Mouse (Mus musculus): Measurements from ENCODE around the gene Olfr954. TPM values are rescaled to one million over a fixed set of nuclear protein-coding genes. Genes with fewer than 3 reads are reported as not detected.

Gene Olfr954
- not detected for polyA plus RNA-seq (2014; fragmentation: Illumina TruSeq; extraction: RNeasy Lipid Tissue Mini Kit (QIAGEN cat#74804))

GRCm38 (mm10) chr9:39456401-39456800 lies at the start of gene Olfr954:
TSS of gene Olfr954 (plus strand) at chr9:39456701.

GRCm38 (mm10) chr9:39427048-39427447 lies 29.5 kb upstream of the Olfr954 start, which contains the start of gene Olfr952:
TSS of gene Olfr952 (minus strand) at chr9:39427148.

GRCm38 (mm10) chr9:39471844-39472243 lies 15.3 kb downstream of the Olfr954 start, which contains the start of gene Olfr955:
TSS of gene Olfr955 (minus strand) at chr9:39471944.

DNA sequence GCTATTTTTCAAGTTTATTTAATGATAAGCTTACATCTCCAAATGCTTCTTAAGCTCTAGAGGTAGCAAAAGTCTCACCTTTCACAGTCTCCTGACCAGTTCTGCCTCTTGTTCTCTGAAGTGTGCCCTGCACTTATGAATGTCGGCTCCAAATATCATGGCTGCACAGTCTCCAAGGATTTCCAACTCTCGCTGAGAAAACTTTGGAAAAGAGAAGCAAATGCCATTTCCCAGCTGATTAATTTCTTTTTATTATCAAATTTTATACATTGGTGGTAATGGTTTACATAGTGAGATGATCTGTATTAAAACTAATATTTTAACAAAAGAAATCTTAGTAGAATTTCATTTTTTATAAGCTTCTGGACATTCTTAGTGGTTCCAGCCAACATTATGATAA lies 37.4 kb downstream of the Olfr954 start, which contains the start of gene Olfr44:
TSS of gene Olfr44 (minus strand) at position 101 of the 400 bp plus-strand sequence.

Other genes with a start within 250 kb of the Olfr954 start
- gene Olfr1537, start 206.7 kb upstream of the Olfr954 start, polyA plus RNA-seq (2014; fragmentation: Illumina TruSeq; extraction: RNeasy Lipid Tissue Mini Kit (QIAGEN cat#74804)): not detected
- not detected for gene Olfr945, start 179.9 kb upstream of the Olfr954 start, polyA plus RNA-seq (2014; fragmentation: Illumina TruSeq; extraction: RNeasy Lipid Tissue Mini Kit (QIAGEN cat#74804))
- gene Olfr948, start 130.7 kb upstream of the Olfr954 start, polyA plus RNA-seq (2014; fragmentation: Illumina TruSeq; extraction: RNeasy Lipid Tissue Mini Kit (QIAGEN cat#74804)): not detected
- gene Olfr951, start 69.3 kb upstream of the Olfr954 start, polyA plus RNA-seq (2014; fragmentation: Illumina TruSeq; extraction: RNeasy Lipid Tissue Mini Kit (QIAGEN cat#74804)): not detected
- gene Olfr952, start 29.6 kb upstream of the Olfr954 start, polyA plus RNA-seq (2014; fragmentation: Illumina TruSeq; extraction: RNeasy Lipid Tissue Mini Kit (QIAGEN cat#74804)): not detected
- gene Olfr955, start 15.2 kb downstream of the Olfr954 start, polyA plus RNA-seq (2014; fragmentation: Illumina TruSeq; extraction: RNeasy Lipid Tissue Mini Kit (QIAGEN cat#74804)): not detected
- gene Olfr44, start 37.3 kb downstream of the Olfr954 start, polyA plus RNA-seq (2014; fragmentation: Illumina TruSeq; extraction: RNeasy Lipid Tissue Mini Kit (QIAGEN cat#74804)): not detected
- gene Olfr957, start 59.1 kb downstream of the Olfr954 start, polyA plus RNA-seq (2014; fragmentation: Illumina TruSeq; extraction: RNeasy Lipid Tissue Mini Kit (QIAGEN cat#74804)): not detected
- gene Olfr958, start 97.4 kb downstream of the Olfr954 start, polyA plus RNA-seq (2014; fragmentation: Illumina TruSeq; extraction: RNeasy Lipid Tissue Mini Kit (QIAGEN cat#74804)): not detected
- gene Olfr959, start 118.9 kb downstream of the Olfr954 start, polyA plus RNA-seq (2014; fragmentation: Illumina TruSeq; extraction: RNeasy Lipid Tissue Mini Kit (QIAGEN cat#74804)): not detected
- gene AW551984, start 147.7 kb downstream of the Olfr954 start, polyA plus RNA-seq (2014; fragmentation: Illumina TruSeq; extraction: RNeasy Lipid Tissue Mini Kit (QIAGEN cat#74804)): 5.8 TPM
- gene Olfr148, start 154.0 kb downstream of the Olfr954 start, polyA plus RNA-seq (2014; fragmentation: Illumina TruSeq; extraction: RNeasy Lipid Tissue Mini Kit (QIAGEN cat#74804)): not detected
- gene Olfr960, start 164.7 kb downstream of the Olfr954 start, polyA plus RNA-seq (2014; fragmentation: Illumina TruSeq; extraction: RNeasy Lipid Tissue Mini Kit (QIAGEN cat#74804)): not detected
- not detected for gene Olfr961, start 188.4 kb downstream of the Olfr954 start, polyA plus RNA-seq (2014; fragmentation: Illumina TruSeq; extraction: RNeasy Lipid Tissue Mini Kit (QIAGEN cat#74804))
- gene Olfr963, start 210.5 kb downstream of the Olfr954 start, polyA plus RNA-seq (2014; fragmentation: Illumina TruSeq; extraction: RNeasy Lipid Tissue Mini Kit (QIAGEN cat#74804)): not detected

All from ovary, adult 10 weeks (tissue).